Mouse (Mus musculus) intestine, postnatal 0 days (tissue): Measurements from ENCODE around the gene Klhl11. TPM values are rescaled to one million over a fixed set of nuclear protein-coding genes. Genes with fewer than 3 reads are reported as not detected.

Source experiments
- ATAC-seq: fragments of 200-750 bp; cut with Nextera tagmentation; 2 replicates; pipeline ENCODE4 v1.8.0; 2017; ENCODE audit warnings: mild to moderate bottlenecking, moderate TSS enrichment, moderate library complexity
- H3K27ac ChIP-seq: fragments of 300-500 bp; sonication (generic); 2 replicates; pipeline ENCODE4 v1.5.1; 2014; ENCODE audit warnings: mild to moderate bottlenecking, low read depth, low read length, moderate library complexity
- H3K27me3 ChIP-seq: fragments of 300-500 bp; sonication (generic); replicated peaks from 2 replicates; pipeline ENCODE4 v1.6.1; 2014; ENCODE audit warnings: low read length, mixed read lengths; ENCODE audit not compliant: control insufficient read depth, insufficient read depth
- H3K36me3 ChIP-seq: fragments of 300-500 bp; sonication (generic); 2 replicates; pipeline ENCODE4 v1.6.1; 2014; ENCODE audit warnings: mild to moderate bottlenecking, moderate library complexity; ENCODE audit not compliant: control insufficient read depth, insufficient read depth
- H3K4me1 ChIP-seq: fragments of 300-500 bp; sonication (generic); replicated peaks from 2 replicates; pipeline ENCODE4 v1.6.1; 2014; ENCODE audit warnings: antibody characterized with exemption, low read length, mixed read lengths; ENCODE audit not compliant: control insufficient read depth, insufficient read depth
- H3K4me2 ChIP-seq: fragments of 300-500 bp; sonication (generic); replicated peaks from 2 replicates; pipeline ENCODE4 v1.6.1; 2014; ENCODE audit warnings: low read depth, mild to moderate bottlenecking, moderate library complexity
- H3K4me3 ChIP-seq: fragments of 300-500 bp; sonication (generic); 2 replicates; pipeline ENCODE4 v1.5.1; 2014; ENCODE audit warnings: low read depth, low read length
- H3K9ac ChIP-seq: fragments of 300-500 bp; sonication (generic); 2 replicates; pipeline ENCODE4 v1.6.1; 2014; ENCODE audit warnings: mild to moderate bottlenecking, low read depth, low read length
- H3K9me3 ChIP-seq: fragments of 300-500 bp; sonication (generic); 2 replicates; pipeline ENCODE4 v1.6.1; 2016; ENCODE audit warnings: mixed run types; ENCODE audit not compliant: control insufficient read depth
- CTCF ChIP-seq: sonication (generic); IDR thresholded peaks from 2 replicates; pipeline ENCODE4 v1.5.1; 2016; ENCODE audit warnings: low read depth, mild to moderate bottlenecking, control low read depth, antibody characterized with exemption, moderate library complexity
- WGBS: fragments of 180-500 bp; shearing (Covaris S2); extraction: QIAGEN DNeasy Blood & Tissue Kit; methylation state at CpG from one replicate; pipeline ENCODE4 v1.1.7; 2014; 5-methylcytosine and 5-hydroxymethylcytosine counted together
- polyA plus RNA-seq: library from polyadenylated mRNA; unstranded; fragments of >200 nt; fragmentation: Nextera tagmentation; extraction: Ambion mirVana; gene quantifications from 2 replicates; pipeline ENCODE4 v1.2.1, GENCODE M21; 2015

Klhl11 gene
- polyA plus RNA-seq, 1 experiment from 2014 or later: 1.8 TPM

- TF ChIP-seq CTCF: no peak
- H3K9ac ChIP-seq: no peak overlapping the region
- H3K9me3 ChIP-seq: no peaks in the 10 kb centered on the region
- peaks cover 77% of the 10 kb centered on the region for H3K36me3 ChIP-seq
- H3K27ac ChIP-seq: no peak overlapping the region
- H3K4me1 ChIP-seq: no peaks in the 10 kb centered on the region
- H3K4me2 ChIP-seq: no peak overlapping the region
- 52% methylated on average over 6 of the region's 6 CpGs for whole genome bisulfite sequencing
- ATAC-seq: no peak
- H3K4me3 ChIP-seq: no peak overlapping the region
- H3K27me3 ChIP-seq: no peaks in the 10 kb centered on the region
Measured at GRCm38 (mm10) chr11:100501321-100501720, 28.8 kb upstream of the Klhl11 start.

GRCm38 (mm10) chr11:100500651-100501050 is 28.1 kb upstream of the Klhl11 start:
- H3K4me2 ChIP-seq: no peak overlapping the region
- TF ChIP-seq CTCF: no peak
- no peaks in the 10 kb centered on the region for H3K9me3 ChIP-seq
- H3K36me3 ChIP-seq: peaks cover 77% of the 10 kb centered on the region
- H3K27ac ChIP-seq: no peak overlapping the region
- ATAC-seq: no peak
- H3K4me1 ChIP-seq: no peaks in the 10 kb centered on the region
- no peak overlapping the region for H3K9ac ChIP-seq
- no peak overlapping the region for H3K4me3 ChIP-seq
- 86% methylated on average over 7 of the region's 7 CpGs for WGBS
- no peaks in the 10 kb centered on the region for H3K27me3 ChIP-seq

GRCm38 (mm10) chr11:100500241-100500640 is 27.7 kb upstream of the Klhl11 start:
- WGBS: 76% methylated on average over 3 of the region's 3 CpGs
- Histone ChIP-seq H3K4me2 (no peak overlapping the region), H3K27ac (no peak overlapping the region; the same call in 1 of the 2 replicates), H3K27me3 (no peaks in the 10 kb centered on the region), H3K4me1 (no peaks in the 10 kb centered on the region), H3K9me3 (no peaks in the 10 kb centered on the region), H3K4me3 (no peak overlapping the region), H3K36me3 (peaks cover 77% of the 10 kb centered on the region), H3K9ac (no peak overlapping the region)
- ATAC-seq: no peak
- no peak for TF ChIP-seq CTCF

- Histone ChIP-seq H3K4me2 (no peak overlapping the region), H3K36me3 (peaks cover 72% of the 10 kb centered on the region), H3K27ac (no peak overlapping the region), H3K9ac (no peak overlapping the region), H3K9me3 (no peaks in the 10 kb centered on the region), H3K4me1 (no peaks in the 10 kb centered on the region), H3K4me3 (no peak overlapping the region), H3K27me3 (no peaks in the 10 kb centered on the region)
- WGBS: 89% methylated on average over 12 of the region's 12 CpGs
- TF ChIP-seq CTCF: no peak
- ATAC-seq: no peak
Measured at GRCm38 (mm10) chr11:100493771-100494170, 21.2 kb upstream of the Klhl11 start.

GRCm38 (mm10) chr11:100490951-100491350 is 18.4 kb upstream of the Klhl11 start:
- Histone ChIP-seq H3K9ac (no peak overlapping the region), H3K36me3 (peaks cover 66% of the 10 kb centered on the region), H3K4me2 (no peak overlapping the region), H3K9me3 (no peaks in the 10 kb centered on the region), H3K27me3 (no peaks in the 10 kb centered on the region), H3K27ac (no peak overlapping the region; the same call in 1 of the 2 replicates), H3K4me1 (no peaks in the 10 kb centered on the region), H3K4me3 (no peak overlapping the region)
- peak; percentile 68 for TF ChIP-seq CTCF
- no peak for ATAC-seq
- 81% methylated on average over 6 of the region's 6 CpGs for WGBS

- no peaks in the 10 kb centered on the region for H3K4me1 ChIP-seq
- H3K27ac ChIP-seq: no peak overlapping the region
- TF ChIP-seq CTCF: peak; percentile 80
- no peak overlapping the region for H3K4me3 ChIP-seq
- no peaks in the 10 kb centered on the region for H3K27me3 ChIP-seq
- H3K9ac ChIP-seq: no peak overlapping the region
- ATAC-seq: peak; percentile 38; the same call in 1 of the 2 replicates
- H3K9me3 ChIP-seq: no peaks in the 10 kb centered on the region
- WGBS: 73% methylated on average over 8 of the region's 8 CpGs
- H3K4me2 ChIP-seq: no peak overlapping the region
- peaks cover 66% of the 10 kb centered on the region for H3K36me3 ChIP-seq
Measured at GRCm38 (mm10) chr11:100485801-100486538, 13.4 kb upstream of the Klhl11 start.
